Mouse (Mus musculus): Measurements from ENCODE around the gene Snx22.

GRCm38 (mm10) chr9:66087062-66087461 is 17.5 kb upstream of the Snx22 start:
- TF ChIP-seq CTCF (IDR thresholded peaks at IDR 0.05; ENCODE audit: low read depth, low read length) (no peak), TAL1 (conservative IDR thresholded peaks at IDR 0.05; ENCODE audit: low read depth, low read length) (no peak)

Measured in G1E (cell line).